Mouse (Mus musculus) lung, adult 2 months (tissue): Measurements from ENCODE around the gene Mpg. TPM values are rescaled to one million over a fixed set of nuclear protein-coding genes. Genes with fewer than 3 reads are reported as not detected.

ENCODE experiments used
- DNase-seq: peaks from one replicate; pipeline ENCODE4 v3.0.0; 2022
- H3K4me1 ChIP-seq: fragments of 200-500 bp; 2 replicates; pipeline ENCODE4 v1.6.1; 2011; ENCODE audit warnings: low read length; ENCODE audit not compliant: control insufficient read depth, insufficient read depth
- H3K4me3 ChIP-seq: fragments of 200-500 bp; replicated peaks from 2 replicates; pipeline ENCODE3; 2011; ENCODE audit warnings: low read depth, mild to moderate bottlenecking, control low read depth, low read length; ENCODE audit errors: extremely low read depth
- CTCF ChIP-seq: fragments of 200-500 bp; IDR thresholded peaks from 2 replicates; pipeline ENCODE4 v1.5.1; 2011; ENCODE audit warnings: mild to moderate bottlenecking, low read length, control low read depth; ENCODE audit not compliant: insufficient read depth
- POLR2A ChIP-seq: fragments of 200-500 bp; IDR thresholded peaks from 2 replicates; pipeline ENCODE4 v1.6.1; 2011; ENCODE audit warnings: low read depth, mild to moderate bottlenecking, control low read depth, low read length, borderline replicate concordance; ENCODE audit errors: extremely low read depth
- WGBS: fragments of 180-500 bp; shearing (Covaris S2); methylation state at CpG from one replicate; pipeline ENCODE4 v1.1.7; 2018; 5-methylcytosine and 5-hydroxymethylcytosine counted together
- polyA plus RNA-seq: library from polyadenylated mRNA; depleted of rRNA; stranded (reverse); fragments of >200 nt; gene quantifications from 2 replicates; pipeline ENCODE4 v1.2.3, GENCODE M21; 2012

Mpg gene
- polyA plus RNA-seq, 1 experiment = 12.4 TPM

DNA sequence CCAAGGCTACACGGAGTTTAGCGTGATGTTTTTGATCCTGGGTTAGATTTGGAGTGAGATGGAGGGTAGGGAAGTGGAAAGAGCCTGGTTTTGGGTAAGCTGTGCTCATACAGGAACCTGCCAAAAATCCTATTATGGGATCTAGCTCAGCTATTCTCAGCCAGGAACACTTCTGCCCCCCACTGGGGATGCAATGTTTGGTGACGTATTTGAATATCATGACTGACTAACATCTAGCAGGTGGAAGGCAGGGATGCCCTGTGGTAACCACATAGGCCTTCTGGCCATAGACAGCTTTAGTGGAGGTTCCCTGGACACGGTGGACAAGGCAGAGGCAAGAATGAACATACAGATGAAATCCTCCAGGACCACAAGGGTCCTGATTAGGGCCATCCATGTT lies 3.9 kb downstream of the Mpg start:
- 78% methylated on average over 4 of the region's 4 CpGs for WGBS
- Histone ChIP-seq H3K4me3 (no peak overlapping the region), H3K4me1 (peaks cover 9% of the 10 kb centered on the region)
- DNase-seq = no peak
- TF ChIP-seq POLR2A (no peak), CTCF (no peak)

DNA sequence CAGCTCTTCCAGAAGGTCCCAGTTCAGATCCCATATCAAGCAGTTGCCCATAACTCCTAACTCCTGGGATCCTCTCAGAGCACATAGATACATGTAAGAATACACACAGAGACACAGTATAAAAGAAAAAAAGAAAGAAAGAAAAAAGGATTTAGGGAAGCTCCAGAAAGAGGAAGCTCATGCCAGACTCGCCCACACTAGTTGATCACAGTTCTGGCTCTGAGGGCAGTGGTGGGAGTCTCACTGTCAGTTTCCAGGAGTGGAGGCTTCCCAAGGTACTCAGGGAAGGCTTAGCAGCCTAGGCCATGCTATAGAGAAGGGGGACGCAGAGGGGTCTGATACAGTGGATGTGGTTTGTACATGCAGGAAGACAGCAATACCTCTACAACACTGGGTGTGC lies 4.8 kb downstream of the Mpg start:
- no peak overlapping the region for H3K4me3 ChIP-seq
- no peak for DNase-seq
- TF ChIP-seq POLR2A = no peak
- TF ChIP-seq CTCF = no peak
- 91% methylated on average over 2 of the region's 2 CpGs for WGBS
- H3K4me1 ChIP-seq = peaks cover under 1% of the 10 kb centered on the region; the same call in 1 of the 2 replicates

DNA sequence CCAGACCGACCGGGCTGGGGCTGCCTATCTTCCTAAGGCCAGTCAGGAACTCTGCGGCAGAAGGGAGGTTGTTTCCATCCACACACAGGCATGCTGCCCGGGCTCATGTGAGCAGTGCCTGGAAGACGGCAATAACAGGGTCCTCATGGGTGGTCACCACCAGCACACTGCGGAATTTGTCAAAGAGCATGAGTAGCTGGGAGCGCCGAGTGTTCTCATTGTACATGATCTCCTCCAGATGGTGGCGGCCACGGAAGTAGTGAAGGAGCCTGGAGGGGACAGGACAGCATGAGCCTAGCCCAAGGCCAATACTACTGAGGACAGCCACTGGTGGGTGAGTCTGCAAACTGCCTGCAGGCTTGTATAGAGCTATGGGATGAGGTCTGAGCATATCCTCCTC lies 6.5 kb downstream of the Mpg start:
- DNase-seq = no peak
- WGBS = 84% methylated on average over 10 of the region's 10 CpGs
- Histone ChIP-seq H3K4me1 (no peaks in the 10 kb centered on the region; the same call in 1 of the 2 replicates), H3K4me3 (no peak overlapping the region)
- no peak for TF ChIP-seq CTCF
- TF ChIP-seq POLR2A = no peak

DNA sequence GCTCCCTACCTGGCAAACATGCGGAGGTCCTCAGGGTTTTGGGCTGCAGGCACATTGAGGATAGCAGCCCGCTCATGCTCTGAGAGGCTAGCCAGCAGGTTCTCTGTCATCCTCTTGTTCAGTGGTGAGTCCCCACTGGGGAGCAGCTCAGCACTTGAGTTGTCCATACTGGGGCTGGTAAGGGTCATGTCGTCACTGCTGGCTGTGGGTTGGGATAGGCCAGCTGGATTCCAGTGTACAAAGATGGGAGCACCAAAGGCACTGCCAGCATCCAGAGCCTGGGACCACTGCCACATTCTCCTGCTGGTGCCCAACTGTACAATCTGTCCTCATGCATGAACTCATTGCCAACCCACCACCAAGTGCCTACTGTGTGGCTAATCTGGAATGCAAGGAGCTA lies 7.6 kb downstream of the Mpg start:
- Histone ChIP-seq H3K4me1 (no peaks in the 10 kb centered on the region; the same call in 1 of the 2 replicates), H3K4me3 (no peak overlapping the region)
- DNase-seq = no peak
- WGBS = 92% methylated on average over 3 of the region's 3 CpGs
- TF ChIP-seq CTCF = no peak
- TF ChIP-seq POLR2A = no peak

DNA sequence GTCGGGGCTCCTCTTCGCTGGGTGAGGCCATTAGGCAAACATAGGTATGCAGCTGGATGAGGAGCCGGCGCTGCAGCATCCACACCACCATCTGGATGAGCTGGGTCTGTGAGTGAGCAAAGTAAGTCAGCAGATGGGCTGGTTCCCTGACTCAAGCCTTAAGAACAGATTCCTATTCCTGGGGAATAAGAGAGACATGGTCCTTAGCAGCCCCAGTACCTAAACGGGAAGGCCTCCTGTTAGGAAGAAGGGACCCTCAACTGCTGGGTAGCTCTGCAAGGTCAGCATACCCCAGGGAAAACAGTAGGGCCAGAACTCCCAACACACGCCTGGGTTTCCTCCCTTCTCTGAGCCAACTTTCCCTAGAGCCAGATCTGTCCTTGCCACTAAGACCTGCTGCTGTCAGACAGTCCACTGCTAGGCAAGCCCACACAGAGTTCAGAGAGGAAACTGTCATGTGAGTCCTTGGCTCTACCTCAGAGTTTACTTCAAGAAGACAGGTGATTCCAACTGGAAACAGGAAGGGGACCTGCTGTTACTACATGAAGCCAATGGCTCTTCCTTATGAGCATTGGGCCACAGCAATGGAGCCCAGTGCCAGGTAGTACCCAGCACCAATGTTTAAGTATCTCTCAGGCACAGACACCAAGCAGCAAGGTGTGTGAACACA lies 8.6 kb downstream of the Mpg start:
- WGBS = 82% methylated on average over 6 of the region's 6 CpGs
- Histone ChIP-seq H3K4me3 (no peak overlapping the region), H3K4me1 (no peaks in the 10 kb centered on the region; the same call in 1 of the 2 replicates)
- TF ChIP-seq CTCF (no peak), POLR2A (no peak)
- no peak for DNase-seq

DNA sequence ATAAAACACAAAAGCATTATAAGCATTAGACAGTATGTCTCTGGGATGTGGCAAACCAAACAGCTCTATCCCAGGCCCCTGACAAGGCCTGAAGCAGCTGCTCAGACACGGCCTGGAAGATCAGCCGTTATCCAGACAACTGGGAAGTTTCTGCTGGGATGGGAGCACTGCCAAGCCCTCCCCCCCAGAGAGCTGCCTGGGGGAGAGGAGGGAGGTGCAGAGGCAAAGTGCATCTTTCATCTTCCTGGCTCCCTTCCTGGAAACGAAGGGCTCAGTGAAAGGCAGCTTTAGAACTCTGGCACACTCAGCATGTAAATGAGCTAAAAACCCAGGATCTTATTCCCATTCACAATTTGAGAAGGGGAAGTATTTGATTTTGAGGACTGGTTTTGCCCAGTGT lies 9.3 kb downstream of the Mpg start:
- no peak for DNase-seq
- TF ChIP-seq POLR2A (no peak), CTCF (no peak)
- no peaks in the 10 kb centered on the region; the same call in 1 of the 2 replicates for H3K4me1 ChIP-seq
- H3K4me3 ChIP-seq = no peak overlapping the region
- WGBS = 37% methylated on average over 3 of the region's 3 CpGs

DNA sequence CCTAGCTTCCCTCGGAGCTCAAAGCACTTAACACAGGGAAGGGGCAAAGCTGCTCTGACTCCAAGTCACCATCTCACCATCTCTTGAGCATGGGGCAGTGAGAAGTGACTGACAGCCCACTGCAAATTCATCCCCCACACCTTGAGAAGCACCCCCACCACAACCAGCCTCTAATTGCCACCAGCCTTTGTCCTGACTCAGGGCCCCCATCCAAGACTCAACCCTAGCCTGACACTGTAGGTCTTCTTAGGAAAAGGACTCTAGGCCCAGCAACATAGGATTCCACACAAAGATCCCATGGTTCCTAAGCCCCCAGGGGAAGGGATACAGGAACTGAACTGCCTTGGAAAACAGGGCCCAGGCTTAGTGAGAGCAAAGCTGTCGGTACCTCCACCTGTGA lies 9.8 kb downstream of the Mpg start:
- H3K4me3 ChIP-seq = no peak overlapping the region
- no peak for DNase-seq
- 78% methylated on average over 2 of the region's 2 CpGs for WGBS
- no peak for TF ChIP-seq POLR2A
- no peak for TF ChIP-seq CTCF
- H3K4me1 ChIP-seq = no peaks in the 10 kb centered on the region; the same call in 1 of the 2 replicates

DNA sequence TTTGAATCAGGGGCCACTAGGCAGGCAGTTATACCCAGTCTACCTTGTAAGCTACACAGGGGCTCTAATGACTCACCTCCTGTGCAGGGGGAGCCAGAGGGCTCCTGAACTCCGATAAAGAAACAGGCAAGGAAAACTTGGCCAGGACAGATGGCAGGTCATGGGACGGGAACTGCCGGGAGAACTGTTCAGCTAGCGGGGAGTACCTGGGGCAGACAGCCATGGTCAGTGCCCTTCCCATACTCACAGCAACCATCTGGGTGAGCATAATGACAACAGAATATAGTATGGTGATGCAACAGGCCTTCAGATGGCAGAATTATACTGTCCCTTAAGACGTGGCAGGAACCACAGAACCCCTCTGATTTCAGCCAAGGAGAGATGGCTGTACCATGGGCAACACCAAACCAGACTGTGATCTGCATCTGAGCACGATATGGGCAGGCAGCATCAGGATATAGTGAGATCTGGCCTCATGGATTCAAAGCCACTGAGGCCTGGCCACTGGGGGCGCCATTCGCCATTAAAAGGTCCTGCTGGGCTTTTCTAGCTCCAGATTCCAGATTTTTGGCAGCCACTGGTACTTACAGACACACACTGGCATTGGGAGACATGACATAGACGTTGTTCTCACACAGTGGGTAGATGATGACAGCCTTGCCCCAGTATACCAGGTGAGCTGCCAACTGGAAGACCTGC lies 10.6 kb downstream of the Mpg start:
- H3K4me3 ChIP-seq = no peak overlapping the region
- no peaks in the 10 kb centered on the region; the same call in 1 of the 2 replicates for H3K4me1 ChIP-seq
- DNase-seq = peak; percentile 48
- no peak for TF ChIP-seq POLR2A
- TF ChIP-seq CTCF = peak; percentile 64
- 59% methylated on average over 9 of the region's 9 CpGs for WGBS

DNA sequence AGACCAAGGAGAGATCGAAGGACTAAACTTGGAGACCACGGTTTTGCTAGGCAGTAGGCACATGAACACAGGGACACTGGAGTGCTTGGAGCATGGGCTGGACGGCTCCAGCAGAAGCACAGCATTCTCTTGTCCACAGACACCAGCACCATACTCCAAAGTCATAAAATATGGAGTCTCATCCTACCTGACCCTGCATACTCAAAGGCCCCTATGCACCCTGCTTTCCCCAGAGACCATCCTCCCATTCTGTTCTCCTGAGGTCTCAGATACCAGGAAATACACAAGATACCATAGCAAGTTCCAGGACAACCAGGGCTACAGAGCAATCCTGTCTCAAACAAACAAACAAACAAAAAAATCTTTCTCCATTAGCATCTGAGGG lies 11.1 kb downstream of the Mpg start:
- 94% methylated on average over 3 of the region's 3 CpGs for WGBS
- no peak overlapping the region for H3K4me3 ChIP-seq
- DNase-seq = no peak
- no peaks in the 10 kb centered on the region; the same call in 1 of the 2 replicates for H3K4me1 ChIP-seq
- TF ChIP-seq CTCF (no peak), POLR2A (no peak)
